Mouse (Mus musculus) right cerebral cortex, postnatal 14 days (tissue): ENCODE results near the gene Pradc1.
A peak's percentile ranks its signal among the peaks of the same experiment; 100 is the strongest.

Experiments used
- DNase-seq: peaks from one replicate; pipeline ENCODE4 v3.0.0; 2022

Pradc1 gene

DNA sequence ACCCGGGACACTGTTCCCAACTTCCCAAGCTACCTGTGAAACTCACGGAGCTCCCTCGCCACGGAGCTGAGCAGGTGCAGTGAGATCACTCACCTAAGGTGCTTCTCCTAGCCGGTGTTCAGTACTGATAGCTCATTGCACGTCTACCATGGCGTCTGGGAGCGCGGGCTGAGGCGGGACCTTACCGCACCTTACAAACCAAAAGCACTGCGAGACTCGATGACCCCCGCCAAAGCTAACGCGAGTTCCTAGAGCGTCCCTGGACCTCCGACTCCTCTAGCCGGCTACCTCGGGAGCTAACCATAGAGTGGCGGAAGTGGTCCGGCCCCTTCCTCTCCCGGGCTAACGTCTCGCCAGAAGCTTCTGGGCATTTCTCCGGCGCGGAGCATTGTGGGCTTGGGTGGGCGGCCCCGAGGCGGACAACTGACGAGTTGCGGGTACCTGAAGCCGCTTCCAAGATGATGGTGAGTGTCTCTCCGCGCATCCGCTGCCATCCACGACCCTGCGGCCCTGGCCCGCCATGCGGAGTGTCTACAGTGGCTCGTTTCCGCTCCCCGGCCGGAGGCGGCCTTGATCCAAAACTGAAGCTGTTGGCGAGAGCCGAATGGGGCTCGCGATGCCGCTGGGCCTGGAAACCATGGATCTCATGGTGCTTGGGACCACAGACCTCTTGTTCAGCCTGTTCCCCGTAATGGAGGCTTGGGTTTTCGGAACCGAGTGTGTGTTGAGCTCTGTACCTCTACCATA is at the start of gene Pradc1:
Pradc1 (minus strand) TSS at position 307 of the 747 bp plus-strand sequence.
- DNase-seq: peak; percentile 98

DNA sequence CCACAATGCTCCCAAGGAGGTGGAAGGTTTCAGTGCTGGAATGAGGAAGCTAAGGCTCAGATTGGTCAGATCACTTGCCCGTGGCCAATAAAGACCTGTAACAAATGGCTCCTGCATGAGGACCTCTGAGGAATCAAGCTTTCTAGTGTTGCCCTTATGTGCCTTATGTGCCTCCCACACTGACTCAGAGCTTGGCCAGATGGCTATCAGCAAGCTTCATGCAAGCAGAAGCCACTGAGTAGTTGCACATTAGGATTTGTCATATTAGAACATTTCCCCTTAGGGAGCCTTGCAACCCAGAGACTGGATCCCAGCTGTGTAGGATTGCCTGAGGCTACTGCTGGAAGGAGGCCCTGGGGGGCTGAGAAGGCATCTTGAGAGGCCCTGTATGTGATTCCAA is 48.6 kb upstream of the Pradc1 start:
- DNase-seq: no peak

DNA sequence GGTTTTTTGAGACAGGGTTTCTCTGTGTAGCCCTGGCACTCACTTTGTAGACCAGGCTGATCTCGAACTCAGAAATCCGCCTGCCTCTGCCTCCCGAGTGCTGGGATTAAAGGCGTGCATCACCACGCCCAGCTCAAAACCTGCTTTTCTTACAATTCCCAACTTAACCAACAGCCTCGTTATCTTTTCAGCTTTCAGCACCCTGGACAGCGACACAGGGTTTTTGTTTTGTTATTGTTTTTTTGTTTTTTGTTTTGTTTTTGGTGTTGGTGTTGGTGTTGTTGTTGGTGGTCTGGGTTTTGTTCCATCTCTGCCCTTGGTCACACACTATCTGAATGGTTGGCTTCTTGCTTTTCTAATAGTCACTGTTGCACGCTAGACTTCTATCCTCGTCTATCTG is 46.4 kb upstream of the Pradc1 start:
- DNase-seq: no peak

DNA sequence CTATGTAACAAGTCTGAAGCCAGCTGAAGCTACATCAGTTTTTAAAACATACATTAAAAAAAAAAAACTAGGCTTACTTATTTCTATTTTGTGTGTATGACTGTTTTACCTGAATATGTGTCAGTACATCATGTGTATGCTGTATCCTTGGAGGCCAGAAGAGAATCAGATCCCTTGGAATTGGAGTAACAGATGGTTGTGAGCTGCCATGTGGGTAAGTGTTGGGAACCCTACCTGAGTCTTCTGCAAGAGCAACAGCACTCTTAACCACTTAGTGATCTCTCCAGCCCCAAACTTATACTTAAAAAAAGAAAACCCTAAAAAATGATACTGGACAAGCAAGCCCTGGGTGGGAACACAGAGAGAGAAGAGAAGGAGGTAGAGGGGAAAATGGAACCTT is 45.2 kb upstream of the Pradc1 start:
- DNase-seq: no peak

DNA sequence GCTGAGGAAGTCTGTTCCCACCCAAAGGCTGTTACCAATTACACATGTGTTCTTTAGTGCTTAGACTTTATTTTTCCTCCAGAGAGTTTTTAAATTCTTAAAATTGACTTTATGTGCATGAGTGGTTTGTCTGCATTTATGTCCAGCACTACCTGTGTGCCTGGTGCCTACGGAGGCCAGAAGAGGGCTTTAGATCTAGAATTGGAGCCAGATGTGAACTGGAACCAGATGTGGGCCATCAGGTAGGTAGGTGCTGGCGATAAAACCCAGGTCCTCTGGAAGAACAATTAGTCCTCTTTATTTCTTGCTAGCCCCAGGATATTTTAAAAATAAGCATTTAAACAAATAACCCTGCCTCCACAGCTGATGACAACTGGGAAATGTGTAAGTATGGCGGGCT is 39.8 kb upstream of the Pradc1 start:
- DNase-seq: no peak

DNA sequence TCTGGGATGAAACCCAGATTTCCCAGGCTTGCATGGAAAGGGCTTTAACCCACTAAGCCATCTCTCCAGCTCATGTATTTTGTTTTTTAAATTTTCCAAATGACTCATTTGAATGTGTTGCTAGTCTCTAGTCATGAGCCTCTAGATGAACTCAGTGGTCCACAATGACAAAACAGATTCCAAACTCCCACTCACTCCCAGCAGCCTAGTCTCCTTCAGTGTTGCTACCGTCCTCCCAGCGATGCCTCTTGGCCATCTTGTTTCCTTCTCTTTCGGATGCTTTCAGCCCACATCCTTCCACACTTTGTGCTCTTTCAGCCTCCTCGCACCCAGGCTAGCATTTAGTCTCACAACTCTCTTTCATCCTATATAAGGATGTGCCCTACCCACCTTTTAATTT is 38.5 kb upstream of the Pradc1 start:
- no peak for DNase-seq

DNA sequence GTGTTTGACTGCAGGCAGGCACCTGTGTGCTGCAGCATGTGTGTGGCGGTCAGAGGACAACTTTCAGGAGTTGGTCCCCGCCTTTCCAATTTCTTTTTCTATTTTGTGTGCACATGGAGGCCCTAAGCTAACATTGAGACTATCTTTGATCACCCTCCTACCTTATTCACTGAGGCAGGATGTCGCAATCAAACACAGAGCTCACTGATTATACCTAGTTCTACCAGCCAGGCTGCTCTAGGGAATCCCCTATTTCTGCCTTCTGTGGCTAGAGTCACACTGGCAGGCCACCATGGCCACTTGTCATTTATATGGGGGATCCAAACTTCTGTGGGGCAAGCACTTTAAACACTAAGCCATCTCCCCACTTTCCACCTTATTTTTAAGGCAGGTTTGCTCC is 37.9 kb upstream of the Pradc1 start:
- DNase-seq: no peak

DNA sequence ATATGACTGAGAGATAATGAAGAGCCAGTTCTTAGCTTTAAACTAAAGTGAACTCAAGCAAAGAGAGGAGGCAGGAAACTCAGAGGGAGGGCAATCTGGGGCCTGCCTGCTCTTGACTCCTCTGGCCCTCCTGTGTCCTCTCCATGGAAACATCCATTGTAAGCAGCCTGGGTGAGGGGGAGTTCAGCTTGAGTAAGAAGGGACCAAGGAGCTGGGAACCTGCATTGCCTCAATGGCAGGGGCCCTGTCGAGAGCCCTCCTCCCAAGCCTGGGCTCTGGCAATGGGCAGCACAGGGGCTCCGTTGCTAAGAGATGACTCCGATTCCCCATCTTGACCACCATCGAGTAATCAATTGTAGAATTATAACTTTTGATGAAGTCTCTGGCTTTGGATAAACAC is 36.7 kb upstream of the Pradc1 start:
- DNase-seq: no peak

DNA sequence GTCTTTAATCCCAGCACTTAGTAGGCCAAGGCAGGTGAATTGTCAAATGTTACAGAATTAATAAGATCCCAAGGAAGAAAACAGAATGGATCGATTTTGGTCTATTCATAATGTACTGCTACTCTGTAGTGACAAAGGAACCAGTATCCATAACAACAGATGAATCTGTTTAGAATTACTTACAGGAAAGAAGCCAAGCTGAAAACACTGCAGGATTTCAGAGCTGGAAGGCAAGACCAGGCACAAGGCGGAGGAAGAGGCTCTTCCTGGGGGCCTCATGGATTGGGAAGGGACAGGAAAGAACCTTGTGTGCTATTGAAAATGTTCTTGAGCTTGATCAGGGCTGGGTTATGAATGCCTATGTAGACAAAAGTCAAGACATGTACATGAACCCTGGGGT is 34.0 kb upstream of the Pradc1 start:
- DNase-seq: no peak

DNA sequence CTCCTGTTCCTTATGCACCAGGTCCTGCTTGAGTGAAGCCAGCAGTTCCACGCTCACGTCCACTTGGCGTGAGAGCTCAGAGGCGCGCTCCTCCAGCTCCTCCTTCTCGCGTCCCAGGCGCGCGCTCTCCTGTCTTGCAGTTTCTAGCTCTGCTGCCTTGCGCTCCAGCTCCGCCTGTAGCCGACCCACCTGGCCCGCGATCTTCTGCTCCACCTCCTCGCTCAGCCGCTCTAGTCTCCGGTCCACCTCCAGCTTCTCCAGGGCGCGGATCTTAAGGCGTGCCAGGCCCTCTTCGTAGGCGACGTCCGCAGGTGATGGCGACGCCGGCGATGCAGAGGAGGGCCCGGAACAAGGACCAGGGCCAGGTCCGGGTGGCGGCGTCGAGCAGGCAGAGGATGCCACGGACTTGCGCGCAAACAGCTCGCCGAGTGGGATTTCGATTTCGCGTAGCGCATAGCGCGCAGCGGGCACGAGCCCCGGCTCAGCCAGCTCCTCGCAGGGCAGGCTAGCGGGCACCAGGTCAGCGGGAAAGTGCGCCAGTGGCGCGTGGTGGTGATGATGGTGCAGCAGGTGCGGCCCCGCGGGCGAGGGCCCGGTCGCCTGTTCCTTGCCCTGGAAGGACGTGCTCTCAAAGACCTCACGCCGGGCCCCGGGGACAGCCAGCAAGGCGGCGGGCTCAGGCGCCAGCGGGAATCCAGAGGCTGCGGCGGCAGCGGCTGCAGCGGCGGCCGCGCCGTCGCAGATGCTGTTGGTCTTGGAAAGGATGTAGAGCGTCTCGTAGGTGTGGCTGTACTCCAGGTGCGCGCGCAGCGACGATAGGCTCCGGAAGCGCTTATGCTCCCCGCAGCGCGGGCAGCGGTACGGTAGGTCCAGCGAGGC is 32.3 kb upstream of the Pradc1 start:
- DNase-seq: no peak

DNA sequence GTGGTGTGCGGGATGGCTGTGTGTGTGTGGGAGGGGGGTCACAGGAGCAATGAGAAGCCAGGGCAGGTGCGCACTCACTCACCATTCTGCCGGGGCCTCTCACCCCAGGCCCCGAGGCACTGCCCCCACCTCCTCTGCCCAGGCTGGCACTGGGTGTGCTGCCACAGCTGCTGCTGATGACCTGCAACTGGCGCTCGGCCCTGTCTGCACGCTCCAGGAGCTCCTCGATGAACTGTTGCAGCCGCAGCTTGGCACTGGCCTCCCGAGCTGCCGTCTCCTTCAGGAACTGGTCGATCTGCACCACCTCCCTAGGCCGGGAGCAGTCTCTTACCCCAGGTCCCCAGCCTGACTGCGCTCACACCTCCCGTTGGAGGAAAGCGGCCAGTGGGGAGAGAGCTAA is 28.9 kb upstream of the Pradc1 start:
- DNase-seq: no peak

DNA sequence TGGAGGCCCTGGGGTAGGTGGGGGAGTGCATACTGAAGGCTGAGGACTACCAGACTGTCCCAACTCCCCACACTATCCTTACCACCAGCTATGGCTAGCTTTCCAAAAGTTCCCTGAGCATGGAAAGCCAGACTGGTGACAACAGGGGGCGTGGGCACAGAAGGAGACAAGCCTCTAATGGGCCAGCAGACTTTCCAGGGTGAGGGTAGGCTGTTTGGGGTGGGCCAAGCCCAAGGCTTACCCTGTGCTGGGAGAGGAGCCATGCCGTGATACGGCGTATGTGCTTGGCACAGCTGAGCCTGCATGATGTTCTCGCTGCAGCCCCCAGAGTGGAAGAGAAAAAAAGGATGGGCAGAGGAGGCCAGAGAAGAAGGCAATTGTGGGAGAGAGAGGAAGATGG is 28.2 kb upstream of the Pradc1 start:
- no peak for DNase-seq

DNA sequence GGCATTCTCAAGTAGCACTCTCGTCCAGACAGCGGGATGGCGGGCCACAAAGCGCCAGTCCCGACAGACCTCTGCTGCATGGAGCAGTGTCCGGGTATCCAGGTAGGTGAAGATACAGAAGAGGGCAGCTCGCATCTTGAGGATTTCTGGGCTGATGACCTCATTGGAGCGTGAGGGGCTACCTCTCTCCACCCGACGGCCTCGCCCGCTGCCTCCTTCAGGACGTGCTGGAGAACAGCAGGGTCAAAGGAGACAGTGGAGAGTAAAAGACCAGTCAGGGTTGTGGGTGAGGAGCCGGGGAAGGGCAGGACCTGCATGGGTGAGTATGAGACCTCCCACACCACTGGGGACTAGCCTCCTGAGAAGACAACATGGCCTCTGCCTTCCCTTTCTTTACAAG is 26.6 kb upstream of the Pradc1 start:
- no peak for DNase-seq

DNA sequence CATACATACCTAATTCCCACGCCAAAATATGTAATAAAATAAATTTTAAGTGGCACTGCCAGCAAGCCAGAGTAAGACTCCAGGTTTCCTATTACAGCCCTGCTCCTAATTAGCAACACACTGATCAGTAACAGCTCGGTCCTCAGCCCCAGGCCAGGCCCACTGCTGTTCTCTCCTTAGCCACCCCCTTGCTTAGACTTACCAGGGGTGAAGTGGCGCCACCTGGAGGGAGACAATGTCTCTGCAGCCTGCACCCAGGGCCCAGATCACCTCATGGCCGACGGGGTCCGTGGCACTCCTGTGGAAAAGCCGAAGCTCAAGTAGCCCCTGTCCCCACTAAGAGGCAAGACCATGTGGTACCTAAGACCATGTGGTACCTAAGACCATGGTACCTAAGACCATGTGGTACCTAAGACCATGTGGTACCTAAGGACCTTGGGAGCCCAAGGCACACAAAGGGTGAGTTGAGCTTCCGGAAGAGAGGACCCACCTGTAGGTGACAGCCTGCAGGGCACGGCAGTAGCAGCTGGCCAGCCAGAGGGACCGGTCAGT is 25.7 kb upstream of the Pradc1 start:
- no peak for DNase-seq

DNA sequence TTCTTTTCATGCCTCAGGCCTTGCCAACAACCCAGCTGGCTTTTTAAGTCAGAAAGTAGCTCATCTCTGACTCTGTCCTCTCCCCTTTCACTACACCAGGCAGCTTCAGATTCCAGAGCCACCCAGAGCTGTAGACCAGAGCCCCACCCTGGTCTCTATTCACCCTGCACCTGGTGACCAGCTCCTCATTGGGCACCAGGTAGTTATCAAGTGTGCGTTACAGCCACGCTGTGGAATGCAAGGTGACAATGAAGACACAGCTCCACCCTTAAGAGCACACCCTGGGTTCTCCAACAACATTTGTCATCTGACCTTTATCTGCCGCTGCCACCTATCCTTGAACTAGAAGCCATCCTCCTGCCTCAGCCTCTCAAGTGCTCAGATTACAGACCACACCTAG is 23.8 kb upstream of the Pradc1 start:
- no peak for DNase-seq

DNA sequence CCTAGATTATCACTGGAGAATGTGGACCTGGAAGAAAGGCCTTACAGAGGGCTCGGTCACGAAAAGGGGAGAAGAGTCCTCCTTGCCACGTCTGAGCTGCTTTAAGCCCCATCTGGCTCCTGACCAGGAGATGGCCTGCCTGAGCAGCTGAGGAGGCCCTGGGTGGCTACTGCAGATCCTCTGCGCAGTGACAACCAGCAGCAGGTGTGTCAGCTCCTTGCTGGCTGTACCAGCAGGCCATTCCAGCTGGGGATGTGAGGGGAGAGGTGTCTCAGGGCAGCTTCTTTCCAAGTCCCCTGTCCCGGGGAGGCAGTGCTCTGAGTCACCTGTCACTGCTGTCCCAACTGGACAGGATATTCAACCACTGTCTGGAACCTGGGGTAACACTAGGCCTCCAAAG is 20.8 kb upstream of the Pradc1 start:
- no peak for DNase-seq

DNA sequence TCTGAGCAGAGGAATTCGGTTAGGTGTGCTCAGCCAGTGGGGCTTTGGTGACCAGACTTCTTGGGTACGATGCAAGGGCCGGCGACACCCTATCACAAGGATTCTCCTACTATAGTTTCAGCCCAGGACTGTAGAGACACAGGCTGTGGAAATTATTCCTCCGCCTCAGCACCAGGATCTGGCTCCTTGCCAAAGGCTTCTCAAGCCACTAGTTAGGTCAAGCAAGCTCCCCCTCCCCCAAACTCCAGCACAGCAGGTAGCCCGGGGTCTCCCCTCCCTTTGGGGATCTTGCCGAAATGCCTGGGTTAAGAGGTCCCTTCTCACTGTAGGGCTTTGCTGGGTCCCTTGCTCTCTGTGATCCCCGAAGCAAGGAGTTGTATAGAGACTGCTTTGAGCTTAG is 20.2 kb upstream of the Pradc1 start:
- DNase-seq: no peak

DNA sequence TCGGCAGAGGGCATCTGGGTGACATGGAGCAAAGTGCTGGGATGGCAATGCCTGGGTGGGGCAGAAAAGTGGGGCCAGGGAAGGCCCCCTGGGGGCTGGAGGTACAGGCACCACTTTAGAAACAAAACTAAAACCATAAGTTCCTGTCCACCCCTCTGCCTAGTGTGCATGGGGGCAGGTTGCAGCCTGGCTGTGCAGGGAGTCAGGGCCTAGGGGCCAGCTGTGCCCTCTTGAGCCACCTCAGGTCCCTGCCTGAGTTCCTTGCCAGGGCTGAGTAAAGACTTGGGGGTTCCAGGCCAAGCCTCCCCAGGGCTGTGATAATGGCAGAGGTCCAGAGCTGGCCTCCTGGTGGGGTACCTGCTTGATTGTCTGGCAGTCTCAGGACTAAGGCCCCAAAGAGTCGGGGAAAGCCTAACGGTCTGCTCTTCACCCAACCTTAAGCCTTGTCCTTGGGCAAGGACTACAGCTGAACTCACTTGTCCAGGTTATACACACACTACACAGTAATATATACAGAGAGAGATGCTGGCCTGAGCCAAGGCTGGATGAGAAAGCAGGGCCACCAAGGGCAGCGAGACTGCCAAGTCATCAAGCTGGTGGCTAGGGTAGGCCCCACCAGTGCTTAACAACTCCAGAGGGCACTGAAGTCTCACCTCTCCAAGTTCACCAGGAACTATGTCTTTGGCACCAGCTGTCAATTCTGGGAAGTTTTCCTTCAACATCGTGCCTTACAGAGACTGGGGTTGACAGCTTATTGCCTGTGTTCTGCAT is 18.1 kb upstream of the Pradc1 start:
- DNase-seq: no peak

DNA sequence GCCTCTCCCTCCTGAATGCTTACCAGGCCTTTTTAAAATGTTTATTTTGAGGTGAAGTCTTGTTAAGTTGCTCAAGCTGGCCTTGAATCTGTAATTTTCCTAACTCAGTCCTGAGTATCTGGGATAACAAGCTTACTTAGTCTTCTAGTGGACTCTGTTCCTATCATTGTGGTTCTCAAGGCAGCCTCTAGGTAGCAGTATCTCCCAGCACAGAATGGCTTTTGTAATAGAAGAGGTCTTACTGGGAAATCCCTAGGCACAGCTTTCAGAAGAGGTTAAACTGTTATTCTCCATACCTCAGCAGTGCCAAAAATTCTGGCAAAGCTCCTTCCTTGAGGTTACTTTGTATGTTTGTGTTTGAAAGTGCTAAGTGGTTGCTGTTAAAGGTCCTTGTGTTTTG is 13.6 kb upstream of the Pradc1 start:
- DNase-seq: no peak

DNA sequence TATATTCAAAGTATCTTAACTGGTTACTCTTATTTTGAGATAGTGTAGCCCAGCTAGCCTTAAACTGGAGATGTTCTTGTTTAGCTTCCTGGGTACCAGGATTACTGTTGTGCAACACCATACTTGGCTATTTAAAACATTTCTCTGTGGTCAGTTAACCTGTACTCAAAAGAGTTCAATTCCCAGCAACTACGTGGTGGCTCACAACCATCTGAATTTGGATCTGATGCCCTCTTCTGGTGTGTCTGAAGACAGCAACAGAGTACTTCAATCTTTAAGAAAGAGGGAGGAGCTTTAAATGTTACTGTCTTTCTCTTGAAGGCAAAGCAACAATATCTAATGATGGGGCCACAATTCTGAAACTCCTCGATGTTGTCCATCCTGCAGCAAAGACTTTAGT is 7.9 kb upstream of the Pradc1 start:
- DNase-seq: no peak

DNA sequence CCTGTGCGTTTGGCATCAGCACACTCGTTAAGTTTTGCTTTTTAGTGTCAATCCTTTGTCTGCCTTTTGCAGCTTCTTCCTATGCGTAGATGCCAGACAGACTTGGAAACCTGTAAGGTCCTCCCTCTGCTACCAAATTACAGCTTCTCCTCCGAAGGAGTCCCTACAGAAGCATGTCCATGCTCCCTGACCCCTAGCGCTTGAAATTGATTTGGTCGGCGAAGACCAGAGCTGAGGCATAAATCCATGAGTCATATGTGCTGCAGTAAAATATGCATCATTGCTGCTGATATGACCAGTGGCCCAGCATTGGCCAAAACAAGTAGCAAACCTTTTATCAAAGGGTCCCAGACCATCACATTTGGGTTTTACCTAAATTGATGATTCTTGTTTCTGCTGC is 1.0 kb upstream of the Pradc1 start:
- no peak for DNase-seq

DNA sequence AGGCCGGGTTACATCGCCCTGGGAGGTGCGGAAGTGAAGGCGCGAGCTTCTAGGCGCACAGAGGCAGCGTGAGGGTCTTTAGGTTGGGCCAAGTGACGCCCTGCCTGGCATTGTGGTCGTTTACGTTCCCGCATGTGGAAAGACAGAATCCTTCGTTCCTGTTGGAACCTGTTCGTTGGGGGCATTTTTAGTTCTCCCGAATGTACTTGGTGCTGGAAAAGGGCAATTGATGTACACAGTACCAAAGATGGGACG is 568 bp upstream of the Pradc1 start:
- DNase-seq: no peak
